Mouse (Mus musculus) E14TG2a.4 (cell line): ENCODE data around the gene C1qtnf5.

Source experiments
- H3K27me3 ChIP-seq: 2 replicates; pipeline ENCODE4 v1.6.1; 2014; ENCODE audit warnings: low read length, control low read depth; ENCODE audit not compliant: insufficient read depth
- H3K36me3 ChIP-seq: 2 replicates; pipeline ENCODE4 v1.6.1; 2014; ENCODE audit warnings: low read length, control low read depth; ENCODE audit not compliant: insufficient read depth
- H3K4me1 ChIP-seq: replicated peaks from 2 replicates; pipeline ENCODE4 v1.6.1; 2014; ENCODE audit warnings: low read depth, low read length, control low read depth
- H3K4me3 ChIP-seq: replicated peaks from 2 replicates; pipeline ENCODE4 v1.5.1; 2014; ENCODE audit warnings: mild to moderate bottlenecking, low read length
- H3K9me3 ChIP-seq: 2 replicates; pipeline ENCODE4 v1.6.1; 2014; ENCODE audit warnings: low read length, control low read depth
- CTCF ChIP-seq: conservative IDR thresholded peaks from 2 replicates; pipeline ENCODE4 v1.5.1; 2014; ENCODE audit warnings: low read length
- NANOG ChIP-seq: IDR thresholded peaks from 2 replicates; pipeline ENCODE4 v1.6.1; 2014; ENCODE audit warnings: borderline replicate concordance, low read length, mixed read lengths
- POU5F1 ChIP-seq: IDR thresholded peaks from 2 replicates; pipeline ENCODE4 v1.6.1; 2014; ENCODE audit warnings: low read length, borderline replicate concordance

C1qtnf5 gene

DNA sequence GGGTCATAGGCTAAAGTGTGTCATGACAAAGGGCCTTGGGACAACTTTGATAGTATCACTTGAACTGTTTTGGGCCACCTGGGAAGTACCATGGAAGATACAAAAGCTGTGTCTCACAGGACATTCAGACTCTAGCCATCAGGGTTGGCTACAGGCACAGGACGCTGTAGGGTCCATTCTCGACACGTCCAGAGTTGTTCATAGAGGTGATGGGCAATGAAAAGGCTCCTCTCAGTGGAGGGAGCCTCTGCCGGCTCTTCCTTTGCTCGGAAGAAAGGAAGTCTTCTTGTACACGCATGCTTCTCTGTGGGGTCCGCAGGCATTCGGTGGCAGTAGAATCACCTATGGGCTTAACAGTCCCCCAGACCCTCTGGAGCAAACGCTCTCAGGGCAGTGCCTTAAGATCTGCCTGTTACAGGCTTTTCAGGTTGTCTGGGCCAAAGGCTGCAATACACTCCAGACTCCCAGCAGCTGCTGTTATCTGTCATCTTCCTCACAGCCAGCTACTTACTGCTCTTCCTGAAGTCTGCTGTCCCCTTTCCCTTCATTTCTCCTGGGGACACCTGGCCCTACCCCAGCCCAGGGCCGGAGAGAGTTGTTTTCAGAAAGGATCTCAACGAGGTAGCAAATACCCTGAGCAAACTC, 29.7 kb upstream of the C1qtnf5 start:
- peaks cover 50% of the 10 kb centered on the region for H3K4me1 ChIP-seq
- no peaks in the 10 kb centered on the region for H3K36me3 ChIP-seq
- TF ChIP-seq CTCF (no peak), NANOG (no peak), POU5F1 (no peak)
- H3K4me3 ChIP-seq: no peak overlapping the region
- H3K9me3 ChIP-seq: no peaks in the 10 kb centered on the region
- peaks cover 46% of the 10 kb centered on the region for H3K27me3 ChIP-seq

DNA sequence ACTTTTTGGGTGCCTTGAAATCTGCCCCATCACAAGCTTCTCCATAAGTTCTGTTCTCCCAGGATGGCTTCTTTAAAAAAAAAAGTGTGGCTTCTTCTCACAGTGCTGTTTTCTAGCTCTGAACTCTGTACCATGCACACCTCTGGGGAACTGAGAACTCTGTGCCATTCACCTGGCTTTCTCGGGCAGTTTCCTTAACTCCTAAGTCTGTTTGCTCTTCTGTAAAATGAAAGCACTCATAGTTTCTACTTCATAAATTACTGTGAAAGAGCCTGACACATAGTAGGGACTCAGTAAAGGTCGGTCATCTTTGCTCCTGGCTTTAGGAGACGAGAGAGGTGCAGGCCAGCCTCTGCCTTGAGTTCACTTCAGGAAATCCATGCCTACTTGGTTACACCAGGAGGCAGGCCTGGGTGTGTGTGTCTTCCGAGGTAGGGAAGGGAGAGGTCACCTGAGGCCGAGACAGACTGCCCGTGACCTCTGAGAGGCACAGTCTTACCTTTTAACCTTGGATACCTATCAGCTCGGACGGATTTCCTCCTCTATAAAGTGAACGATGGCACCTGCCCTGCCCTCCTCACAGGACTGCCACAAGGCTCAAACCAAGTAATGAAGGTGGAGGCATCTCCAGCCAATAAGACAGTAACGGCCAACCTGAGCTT, 28.8 kb upstream of the C1qtnf5 start:
- Histone ChIP-seq H3K9me3 (no peaks in the 10 kb centered on the region), H3K4me3 (no peak overlapping the region), H3K27me3 (peaks cover 54% of the 10 kb centered on the region), H3K4me1 (peaks cover 44% of the 10 kb centered on the region), H3K36me3 (no peaks in the 10 kb centered on the region)
- TF ChIP-seq POU5F1 (no peak), NANOG (no peak)

DNA sequence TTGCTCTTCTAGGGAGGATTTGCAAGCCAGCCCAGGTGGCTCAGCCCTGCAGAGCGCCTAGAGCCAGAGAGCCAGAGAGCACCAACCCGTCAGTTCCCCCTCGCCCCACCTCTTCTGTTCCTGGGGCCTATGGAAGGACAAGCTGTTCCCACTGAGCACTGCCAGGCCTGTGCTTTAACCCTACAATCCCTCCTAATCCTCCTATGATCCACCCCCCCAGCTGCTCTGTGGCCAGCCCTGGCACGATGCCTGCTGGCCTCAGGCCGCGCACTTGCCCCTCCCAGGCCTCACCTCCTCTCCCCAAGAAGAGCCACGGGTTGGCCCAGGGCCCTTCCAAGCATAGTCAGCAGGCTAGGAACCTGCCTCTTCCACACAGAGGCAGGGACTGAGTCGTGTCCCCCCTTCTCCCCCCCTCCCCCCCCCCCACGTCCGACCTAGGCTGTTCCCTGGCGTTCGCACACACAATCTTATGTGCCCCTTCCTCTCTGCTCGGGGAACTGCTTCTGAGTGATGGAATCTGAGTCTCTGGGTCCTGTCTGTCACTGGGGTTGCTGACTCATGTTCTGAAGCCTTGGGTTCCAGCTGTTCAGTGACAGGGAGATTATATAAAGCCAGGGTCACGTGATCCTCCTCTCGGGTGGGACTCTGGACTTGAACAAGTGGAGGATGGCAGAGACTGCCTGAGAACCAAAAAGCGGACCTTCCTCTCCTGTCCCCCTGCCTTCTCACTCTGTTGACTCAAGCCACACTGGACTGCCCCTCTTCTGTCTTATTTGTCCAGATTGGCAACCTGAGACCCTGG, 27.9 kb upstream of the C1qtnf5 start:
- peaks cover 52% of the 10 kb centered on the region for H3K4me1 ChIP-seq
- H3K36me3 ChIP-seq: no peaks in the 10 kb centered on the region
- H3K9me3 ChIP-seq: no peaks in the 10 kb centered on the region
- TF ChIP-seq NANOG (no peak), POU5F1 (no peak), CTCF (no peak)
- H3K27me3 ChIP-seq: peaks cover 63% of the 10 kb centered on the region
- H3K4me3 ChIP-seq: no peak overlapping the region

DNA sequence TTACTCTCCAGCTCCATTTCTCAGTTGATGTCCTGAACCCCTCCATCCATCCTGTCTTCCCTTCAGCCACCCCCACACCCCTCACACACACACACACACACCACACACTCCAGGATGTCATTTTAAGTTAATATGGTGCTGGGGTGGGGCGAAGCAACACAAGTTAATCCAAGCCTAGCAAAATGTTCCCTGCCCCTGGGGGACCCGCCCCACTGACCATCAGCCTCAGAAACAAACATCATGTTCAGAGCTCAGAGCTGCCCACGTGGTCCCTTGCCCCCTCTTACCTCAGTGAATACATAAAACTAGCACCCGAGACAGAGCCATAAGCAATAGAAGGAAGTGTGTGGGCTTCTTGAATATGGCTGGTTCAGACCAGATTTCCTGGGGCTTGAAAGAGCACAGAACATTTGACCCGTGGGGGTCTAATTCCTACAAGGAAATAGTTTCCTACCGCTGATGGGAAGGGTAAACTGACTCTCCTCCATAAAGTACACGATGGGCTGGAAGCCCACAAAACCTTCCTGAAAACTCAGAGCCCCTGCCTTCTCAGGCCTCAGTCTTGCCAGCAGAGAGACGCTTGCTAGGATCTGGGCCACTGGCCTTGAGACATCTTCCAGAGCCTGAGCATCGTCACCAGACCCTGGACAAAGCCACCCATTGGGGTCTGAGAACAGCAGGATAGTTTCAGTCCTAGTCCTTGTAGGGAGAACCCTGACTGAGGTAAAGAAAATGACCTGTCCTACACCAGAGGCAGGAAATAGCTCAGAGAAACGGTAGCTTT, 26.9 kb upstream of the C1qtnf5 start:
- H3K36me3 ChIP-seq: no peaks in the 10 kb centered on the region
- TF ChIP-seq NANOG (no peak), CTCF (no peak), POU5F1 (no peak)

DNA sequence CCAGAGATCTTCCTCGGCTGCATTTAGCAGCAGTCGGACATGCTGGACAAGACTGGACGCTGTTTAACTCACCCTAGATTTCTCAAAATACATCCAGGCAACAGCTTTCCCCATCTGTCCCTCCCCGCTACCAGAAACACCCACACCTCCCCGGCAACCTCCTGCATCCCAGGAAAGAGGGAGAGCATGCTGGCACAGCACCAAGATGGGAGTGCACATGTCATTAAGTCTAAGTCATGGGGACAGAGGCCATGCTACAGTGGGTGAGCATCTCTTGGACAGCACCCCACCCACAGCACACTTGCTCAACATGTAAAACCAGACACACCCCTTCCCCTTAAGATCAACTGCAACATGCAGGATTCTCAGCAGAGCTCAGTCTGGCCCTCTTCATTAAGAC, 26.1 kb upstream of the C1qtnf5 start:
- Histone ChIP-seq H3K27me3 (peaks cover 80% of the 10 kb centered on the region), H3K4me3 (no peak overlapping the region), H3K9me3 (no peaks in the 10 kb centered on the region), H3K4me1 (peaks cover 47% of the 10 kb centered on the region), H3K36me3 (no peaks in the 10 kb centered on the region)
- TF ChIP-seq CTCF: no peak
- TF ChIP-seq POU5F1: no peak
- no peak for TF ChIP-seq NANOG

More for the DNA sequence above, 26.9 kb upstream of the C1qtnf5 start:
- Histone ChIP-seq H3K4me1 (peaks cover 47% of the 10 kb centered on the region), H3K27me3 (peaks cover 72% of the 10 kb centered on the region), H3K4me3 (no peak overlapping the region), H3K9me3 (no peaks in the 10 kb centered on the region)

DNA sequence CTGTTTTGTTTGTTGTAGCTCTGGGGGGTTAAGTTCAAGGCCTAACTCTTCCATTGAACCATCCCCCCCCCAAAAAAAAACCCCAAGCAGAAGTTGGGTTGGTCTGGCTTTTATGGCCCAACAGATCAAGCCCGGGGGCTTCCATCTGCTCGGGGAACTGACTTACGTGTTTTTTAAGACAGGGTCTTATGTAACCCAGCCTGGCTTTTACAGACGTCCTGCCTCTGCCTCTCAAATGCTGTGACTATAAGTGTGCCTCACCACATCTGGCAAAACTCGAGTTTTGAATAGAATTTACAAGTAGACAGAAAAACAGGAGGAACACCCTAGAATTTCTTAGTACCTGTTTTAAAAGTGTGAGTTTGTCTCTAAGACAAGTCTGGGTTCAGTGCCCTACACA, 25.5 kb upstream of the C1qtnf5 start:
- no peaks in the 10 kb centered on the region for H3K36me3 ChIP-seq
- H3K9me3 ChIP-seq: no peaks in the 10 kb centered on the region
- TF ChIP-seq POU5F1 (no peak), CTCF (no peak), NANOG (no peak)
- peaks cover 86% of the 10 kb centered on the region for H3K27me3 ChIP-seq
- H3K4me1 ChIP-seq: peaks cover 46% of the 10 kb centered on the region
- H3K4me3 ChIP-seq: no peak overlapping the region

DNA sequence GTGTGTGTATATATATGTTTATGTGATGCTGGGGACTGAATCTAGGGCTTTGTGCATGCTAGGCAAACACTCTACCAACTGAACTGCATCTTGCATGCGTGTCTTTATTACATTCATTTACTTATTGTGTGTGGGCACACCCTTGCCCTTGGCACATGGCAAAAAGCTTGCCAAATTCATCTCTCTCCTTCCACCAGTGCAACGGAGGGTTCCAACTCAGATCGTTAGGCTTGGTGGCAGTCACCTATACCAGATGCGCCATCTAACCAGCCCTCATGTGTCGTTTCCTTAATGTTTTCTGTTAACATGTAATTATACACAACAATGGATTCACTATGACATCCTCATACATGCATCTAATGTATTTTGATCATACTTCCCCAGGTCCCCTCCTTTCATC, 24.8 kb upstream of the C1qtnf5 start:
- no peak overlapping the region for H3K4me3 ChIP-seq
- H3K36me3 ChIP-seq: no peaks in the 10 kb centered on the region
- H3K9me3 ChIP-seq: no peaks in the 10 kb centered on the region
- TF ChIP-seq NANOG (no peak), CTCF (no peak), POU5F1 (no peak)
- peaks cover 48% of the 10 kb centered on the region for H3K4me1 ChIP-seq
- peaks cover 92% of the 10 kb centered on the region for H3K27me3 ChIP-seq
